Mouse (Mus musculus): ENCODE results near the gene Wasf3. TPM values are rescaled to one million over a fixed set of nuclear protein-coding genes. Genes with fewer than 3 reads are reported as not detected.

Gene Wasf3
- polyA plus RNA-seq, 1 experiment from 2014 or later: 9.3 TPM

DNA sequence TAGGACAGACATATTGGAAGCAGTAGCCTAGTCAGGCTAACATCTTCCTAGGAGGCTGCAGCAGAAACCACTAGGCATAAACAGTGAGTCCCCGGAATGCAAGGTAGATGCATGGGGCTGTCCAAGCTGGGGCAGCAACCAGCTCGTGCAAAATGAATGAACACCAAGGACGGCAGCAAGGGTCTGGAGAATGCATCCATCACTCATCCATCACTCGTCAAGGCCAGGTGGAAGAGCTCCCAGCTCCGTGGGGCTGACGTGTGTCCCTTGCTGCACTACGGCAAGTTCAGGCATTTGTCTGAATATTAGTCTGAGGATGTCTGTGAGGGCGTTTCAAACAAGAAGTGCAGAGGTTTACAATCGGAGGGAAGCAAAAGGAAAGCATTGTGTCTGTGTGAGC lies 22.1 kb upstream of the Wasf3 start:
- ATAC-seq (ENCODE audit: low FRiP score, low TSS enrichment) (no peak), DNase-seq (no peak)
- WGBS: 84% methylated on average over 9 of the region's 9 CpGs

DNA sequence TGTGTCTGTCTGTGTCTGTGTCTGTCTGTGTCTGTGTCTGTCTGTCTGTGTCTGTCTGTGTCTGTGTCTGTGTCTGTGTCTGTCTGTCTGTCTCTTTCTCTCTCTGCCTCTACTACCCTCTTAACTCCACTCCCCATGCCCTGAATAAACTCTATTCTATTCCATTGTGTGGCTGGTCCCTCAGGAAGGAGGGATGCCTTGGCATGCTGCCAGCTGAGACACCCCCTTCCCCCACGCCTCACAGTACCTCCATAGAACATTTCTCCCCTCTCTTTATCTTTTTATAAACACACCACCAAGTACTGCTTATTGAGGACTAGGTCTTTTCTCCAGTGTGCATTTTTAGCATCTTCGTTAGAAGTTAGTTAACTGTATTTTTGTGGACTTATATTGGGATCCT lies 16.4 kb upstream of the Wasf3 start:
- DNase-seq (no peak), ATAC-seq (ENCODE audit: low FRiP score, low TSS enrichment) (no peak)
- no peaks in the 10 kb centered on the region for H3K4me1 ChIP-seq (ENCODE audit: control insufficient read depth, insufficient read depth, low read length)
- no peak overlapping the region for H3K4me2 ChIP-seq (ENCODE audit: low read length)
- H3K9ac ChIP-seq (replicated peaks; ENCODE audit: low read length): no peak overlapping the region
- H3K4me3 ChIP-seq (replicated peaks; ENCODE audit: low read depth, low read length): no peak overlapping the region
- H3K27me3 ChIP-seq (ENCODE audit: control insufficient read depth, insufficient read depth, low read length): no peaks in the 10 kb centered on the region
- H3K27ac ChIP-seq (replicated peaks; ENCODE audit: low read depth, low read length): no peak overlapping the region
- H3K9me3 ChIP-seq (ENCODE audit: control insufficient read depth, low read length): no peaks in the 10 kb centered on the region
- 67% methylated on average over 2 of the region's 2 CpGs for WGBS
- H3K36me3 ChIP-seq (ENCODE audit: control insufficient read depth, insufficient read depth, low read length): no peaks in the 10 kb centered on the region

More for the DNA sequence above, 22.1 kb upstream of the Wasf3 start:
- H3K9ac ChIP-seq (replicated peaks; ENCODE audit: low read length): no peak overlapping the region
- no peaks in the 10 kb centered on the region for H3K9me3 ChIP-seq (ENCODE audit: control insufficient read depth, low read length)
- H3K27me3 ChIP-seq (ENCODE audit: control insufficient read depth, insufficient read depth, low read length): no peaks in the 10 kb centered on the region
- no peak overlapping the region for H3K4me3 ChIP-seq (replicated peaks; ENCODE audit: low read depth, low read length)
- H3K36me3 ChIP-seq (ENCODE audit: control insufficient read depth, insufficient read depth, low read length): no peaks in the 10 kb centered on the region
- no peak overlapping the region for H3K27ac ChIP-seq (replicated peaks; ENCODE audit: low read depth, low read length)
- no peaks in the 10 kb centered on the region for H3K4me1 ChIP-seq (ENCODE audit: control insufficient read depth, insufficient read depth, low read length)
- H3K4me2 ChIP-seq (ENCODE audit: low read length): no peak overlapping the region

DNA sequence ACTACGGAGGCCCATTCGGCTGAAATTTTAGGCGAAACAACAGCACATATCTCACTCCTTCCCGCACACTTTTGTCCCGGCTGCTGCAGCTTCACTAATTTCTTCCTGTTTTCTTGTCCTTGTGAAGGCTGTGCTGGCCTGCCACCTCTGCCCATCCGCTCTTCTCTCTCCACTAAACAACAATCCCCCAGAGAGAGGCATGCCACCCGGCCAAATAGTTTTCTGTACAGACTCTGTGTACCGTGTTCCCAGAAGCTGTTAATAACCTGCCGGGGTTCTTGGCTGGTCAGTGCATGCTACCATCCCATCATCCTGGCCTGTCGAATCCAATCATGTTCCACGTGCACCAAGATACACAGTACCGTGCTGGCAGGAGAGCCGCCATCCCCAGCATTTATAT lies 15.8 kb upstream of the Wasf3 start:
- Histone ChIP-seq H3K36me3 (ENCODE audit: control insufficient read depth, insufficient read depth, low read length) (no peaks in the 10 kb centered on the region), H3K4me1 (ENCODE audit: control insufficient read depth, insufficient read depth, low read length) (no peaks in the 10 kb centered on the region), H3K9ac (replicated peaks; ENCODE audit: low read length) (no peak overlapping the region), H3K4me3 (replicated peaks; ENCODE audit: low read depth, low read length) (no peak overlapping the region), H3K9me3 (ENCODE audit: control insufficient read depth, low read length) (no peaks in the 10 kb centered on the region), H3K27ac (replicated peaks; ENCODE audit: low read depth, low read length) (no peak overlapping the region), H3K27me3 (ENCODE audit: control insufficient read depth, insufficient read depth, low read length) (no peaks in the 10 kb centered on the region), H3K4me2 (ENCODE audit: low read length) (no peak overlapping the region)
- WGBS: 83% methylated on average over 13 of the region's 13 CpGs
- DNase-seq (no peak), ATAC-seq (ENCODE audit: low FRiP score, low TSS enrichment) (no peak)

DNA sequence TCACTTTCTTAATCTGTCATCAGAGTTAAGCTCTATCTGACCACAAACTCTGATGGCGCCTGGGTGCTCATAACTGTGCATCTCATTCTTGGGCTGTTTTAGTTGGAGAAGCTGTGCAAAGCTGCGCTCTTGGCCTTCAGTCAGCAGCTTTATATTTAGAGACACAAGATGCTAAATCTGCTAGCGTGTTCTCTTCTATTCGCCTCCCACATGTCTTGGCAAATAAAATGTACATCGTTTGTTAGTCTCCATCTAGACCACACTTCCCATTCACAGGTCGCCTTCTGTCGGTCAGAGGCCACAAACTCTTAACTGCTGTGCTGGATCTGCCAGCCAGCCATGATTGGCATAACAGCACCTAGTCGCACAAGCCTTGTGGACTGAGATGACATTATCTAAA lies 14.0 kb upstream of the Wasf3 start:
- no peaks in the 10 kb centered on the region for H3K27me3 ChIP-seq (ENCODE audit: control insufficient read depth, insufficient read depth, low read length)
- no peaks in the 10 kb centered on the region for H3K4me1 ChIP-seq (ENCODE audit: control insufficient read depth, insufficient read depth, low read length)
- no peak overlapping the region for H3K4me3 ChIP-seq (replicated peaks; ENCODE audit: low read depth, low read length)
- no peak overlapping the region for H3K9ac ChIP-seq (replicated peaks; ENCODE audit: low read length)
- DNase-seq (no peak), ATAC-seq (ENCODE audit: low FRiP score, low TSS enrichment) (no peak)
- WGBS: 90% methylated on average over 8 of the region's 8 CpGs
- H3K36me3 ChIP-seq (ENCODE audit: control insufficient read depth, insufficient read depth, low read length): no peaks in the 10 kb centered on the region
- no peak overlapping the region for H3K4me2 ChIP-seq (ENCODE audit: low read length)
- no peak overlapping the region for H3K27ac ChIP-seq (replicated peaks; ENCODE audit: low read depth, low read length)
- no peaks in the 10 kb centered on the region for H3K9me3 ChIP-seq (ENCODE audit: control insufficient read depth, low read length)

DNA sequence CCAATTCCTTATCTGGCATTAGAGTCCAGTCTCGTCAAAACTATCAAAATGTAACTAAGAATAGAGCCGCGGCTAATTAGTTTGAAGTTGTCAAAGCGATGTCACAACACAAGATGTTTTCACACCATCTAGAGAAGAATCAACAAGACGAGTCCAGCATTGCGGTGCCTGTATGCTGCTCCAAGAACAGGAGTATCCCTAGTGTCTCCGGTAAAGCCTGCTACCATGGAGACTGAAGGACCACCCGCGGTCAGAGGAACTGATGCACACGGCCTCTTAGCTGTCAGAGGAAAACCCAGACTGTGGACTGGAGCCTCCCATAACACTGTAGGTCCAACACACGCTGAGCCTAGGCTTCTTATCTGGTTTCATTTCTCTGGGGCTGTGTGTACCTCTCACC lies 11.5 kb upstream of the Wasf3 start:
- 82% methylated on average over 11 of the region's 11 CpGs for WGBS
- no peak for DNase-seq

DNA sequence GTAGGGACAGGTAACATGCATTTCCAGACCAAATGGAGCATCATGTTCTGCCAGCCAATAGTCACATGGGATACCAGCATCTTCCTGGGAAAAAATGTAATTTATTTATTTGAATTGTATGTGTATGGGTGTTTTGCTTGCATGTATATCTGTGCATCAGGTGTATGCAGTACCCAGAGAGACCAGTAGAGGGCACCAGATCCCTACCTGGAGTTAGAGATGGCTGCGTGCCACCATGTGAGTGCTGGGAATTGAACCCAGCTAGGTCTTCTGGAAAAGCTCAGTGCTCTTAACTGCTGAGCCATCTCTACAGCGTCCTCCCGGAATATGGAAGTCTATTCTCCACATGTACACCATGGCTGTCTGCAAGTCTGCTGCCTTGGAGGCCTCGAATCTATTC lies 8.2 kb upstream of the Wasf3 start:
- Histone ChIP-seq H3K4me2 (ENCODE audit: low read length) (no peak overlapping the region), H3K36me3 (ENCODE audit: control insufficient read depth, insufficient read depth, low read length) (no peaks in the 10 kb centered on the region), H3K27ac (replicated peaks; ENCODE audit: low read depth, low read length) (no peak overlapping the region), H3K4me1 (ENCODE audit: control insufficient read depth, insufficient read depth, low read length) (no peaks in the 10 kb centered on the region), H3K27me3 (ENCODE audit: control insufficient read depth, insufficient read depth, low read length) (no peaks in the 10 kb centered on the region), H3K9ac (replicated peaks; ENCODE audit: low read length) (no peak overlapping the region), H3K9me3 (ENCODE audit: control insufficient read depth, low read length) (no peaks in the 10 kb centered on the region), H3K4me3 (replicated peaks; ENCODE audit: low read depth, low read length) (no peak overlapping the region)
- WGBS: 83% methylated on average over 4 of the region's 4 CpGs
- DNase-seq (no peak), ATAC-seq (ENCODE audit: low FRiP score, low TSS enrichment) (no peak)

More for the DNA sequence above, 11.5 kb upstream of the Wasf3 start:
- H3K36me3 ChIP-seq (ENCODE audit: control insufficient read depth, insufficient read depth, low read length): no peaks in the 10 kb centered on the region
- no peak for ATAC-seq (ENCODE audit: low FRiP score, low TSS enrichment)
- no peak overlapping the region for H3K9ac ChIP-seq (replicated peaks; ENCODE audit: low read length)
- no peaks in the 10 kb centered on the region for H3K9me3 ChIP-seq (ENCODE audit: control insufficient read depth, low read length)
- no peaks in the 10 kb centered on the region for H3K27me3 ChIP-seq (ENCODE audit: control insufficient read depth, insufficient read depth, low read length)
- no peaks in the 10 kb centered on the region for H3K4me1 ChIP-seq (ENCODE audit: control insufficient read depth, insufficient read depth, low read length)
- H3K4me2 ChIP-seq (ENCODE audit: low read length): no peak overlapping the region
- H3K4me3 ChIP-seq (replicated peaks; ENCODE audit: low read depth, low read length): no peak overlapping the region
- H3K27ac ChIP-seq (replicated peaks; ENCODE audit: low read depth, low read length): no peak overlapping the region

DNA sequence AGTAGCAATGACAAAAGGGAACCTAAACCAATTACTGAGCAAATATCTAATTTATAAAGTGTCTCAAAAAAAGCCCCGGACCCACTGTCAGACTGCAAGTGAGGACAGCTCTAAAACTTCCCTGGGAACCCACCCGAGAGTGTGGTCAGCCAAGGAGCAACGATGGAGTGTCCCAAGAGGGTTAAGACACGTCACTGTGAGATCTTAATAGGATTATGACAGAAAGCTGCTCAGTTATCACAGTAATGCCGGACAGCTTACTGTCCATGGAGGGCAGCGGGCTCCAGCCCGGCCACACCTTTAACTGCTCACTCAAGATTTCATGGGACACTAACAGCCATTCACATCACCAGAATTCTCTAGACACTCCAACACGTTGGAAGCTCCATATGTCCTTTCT lies 4.7 kb upstream of the Wasf3 start:
- DNase-seq (no peak), ATAC-seq (ENCODE audit: low FRiP score, low TSS enrichment) (no peak)
- H3K4me1 ChIP-seq (ENCODE audit: control insufficient read depth, insufficient read depth, low read length): no peaks in the 10 kb centered on the region
- no peaks in the 10 kb centered on the region for H3K27me3 ChIP-seq (ENCODE audit: control insufficient read depth, insufficient read depth, low read length)
- H3K36me3 ChIP-seq (ENCODE audit: control insufficient read depth, insufficient read depth, low read length): no peaks in the 10 kb centered on the region
- no peak overlapping the region for H3K27ac ChIP-seq (replicated peaks; ENCODE audit: low read depth, low read length)
- H3K4me3 ChIP-seq (replicated peaks; ENCODE audit: low read depth, low read length): no peak overlapping the region
- H3K4me2 ChIP-seq (ENCODE audit: low read length): no peak overlapping the region
- WGBS: 66% methylated on average over 8 of the region's 8 CpGs
- H3K9me3 ChIP-seq (ENCODE audit: control insufficient read depth, low read length): no peaks in the 10 kb centered on the region
- H3K9ac ChIP-seq (replicated peaks; ENCODE audit: low read length): no peak overlapping the region

DNA sequence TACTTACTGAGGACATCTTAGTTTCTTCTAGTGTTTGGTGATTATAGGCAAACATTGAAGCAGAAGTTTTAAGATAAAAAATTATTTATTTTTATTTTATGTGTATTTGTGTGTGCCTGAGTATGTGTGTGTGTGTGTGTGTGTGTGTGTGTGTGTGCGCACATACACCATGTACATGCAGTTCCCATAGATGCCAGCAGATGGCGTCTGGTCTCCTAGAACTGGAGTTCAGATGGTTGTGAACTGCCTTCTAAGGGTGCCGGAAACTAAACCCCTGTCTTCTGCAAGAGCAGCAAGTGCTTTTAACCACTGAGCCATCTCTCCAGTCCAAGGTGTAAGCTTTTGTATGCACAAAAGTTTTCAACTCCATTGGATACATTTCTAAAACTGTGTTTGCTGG lies 2.5 kb upstream of the Wasf3 start:
- no peaks in the 10 kb centered on the region for H3K9me3 ChIP-seq (ENCODE audit: control insufficient read depth, low read length)
- DNase-seq (no peak), ATAC-seq (ENCODE audit: low FRiP score, low TSS enrichment) (no peak)
- H3K4me2 ChIP-seq (ENCODE audit: low read length): no peak overlapping the region
- H3K27ac ChIP-seq (replicated peaks; ENCODE audit: low read depth, low read length): no peak overlapping the region
- H3K36me3 ChIP-seq (ENCODE audit: control insufficient read depth, insufficient read depth, low read length): no peaks in the 10 kb centered on the region
- H3K27me3 ChIP-seq (ENCODE audit: control insufficient read depth, insufficient read depth, low read length): no peaks in the 10 kb centered on the region
- H3K4me3 ChIP-seq (replicated peaks; ENCODE audit: low read depth, low read length): no peak overlapping the region
- 78% methylated on average over 3 of the region's 3 CpGs for WGBS
- no peak overlapping the region for H3K9ac ChIP-seq (replicated peaks; ENCODE audit: low read length)
- H3K4me1 ChIP-seq (ENCODE audit: control insufficient read depth, insufficient read depth, low read length): peaks cover 7% of the 10 kb centered on the region; the same call in 1 of the 2 replicates

DNA sequence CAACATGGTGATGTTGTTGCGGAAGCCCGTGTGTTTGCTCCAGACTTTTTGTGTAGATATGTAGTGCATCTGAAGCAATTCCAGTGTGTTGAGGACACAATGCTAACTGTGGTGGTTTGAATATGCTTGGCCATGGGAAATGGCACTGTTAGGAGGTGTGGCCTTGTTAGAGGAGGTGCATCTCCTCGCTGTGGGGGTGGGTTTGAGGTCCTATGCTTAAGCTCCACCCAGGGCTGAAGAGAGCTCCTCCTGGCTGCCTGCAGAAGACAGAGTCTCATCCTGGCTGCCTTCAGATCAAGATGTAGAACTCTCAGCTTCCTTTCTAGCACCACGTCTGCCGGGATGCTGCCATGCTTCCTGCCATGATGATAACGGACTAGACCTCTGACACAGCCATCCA lies 1.4 kb upstream of the Wasf3 start:
- Histone ChIP-seq H3K9ac (replicated peaks; ENCODE audit: low read length) (no peak overlapping the region), H3K4me2 (ENCODE audit: low read length) (no peak overlapping the region), H3K4me1 (ENCODE audit: control insufficient read depth, insufficient read depth, low read length) (peaks cover 7% of the 10 kb centered on the region; the same call in 1 of the 2 replicates), H3K27ac (replicated peaks; ENCODE audit: low read depth, low read length) (no peak overlapping the region), H3K36me3 (ENCODE audit: control insufficient read depth, insufficient read depth, low read length) (no peaks in the 10 kb centered on the region), H3K9me3 (ENCODE audit: control insufficient read depth, low read length) (no peaks in the 10 kb centered on the region), H3K4me3 (replicated peaks; ENCODE audit: low read depth, low read length) (no peak overlapping the region), H3K27me3 (ENCODE audit: control insufficient read depth, insufficient read depth, low read length) (no peaks in the 10 kb centered on the region)
- no peak for ATAC-seq (ENCODE audit: low FRiP score, low TSS enrichment)
- 80% methylated on average over 6 of the region's 6 CpGs for WGBS
- no peak for DNase-seq

Data from midbrain, embryonic 14.5 days (tissue).